Mouse (Mus musculus): ENCODE measurements around the gene Tnfrsf23.
A peak's percentile ranks its signal among the peaks of the same experiment; 100 is the strongest.
"Not testable (repeated sequence)": the region's sequence is repeated elsewhere in the genome, so short reads cannot be mapped to it uniquely, and the experiment has no call there.

Tnfrsf23 gene

GRCm38 (mm10) chr7:143681566-143681965, 4.1 kb downstream of the Tnfrsf23 start:
- no peak for DNase-seq

- DNase-seq, result not testable (repeated sequence)
Measured at GRCm38 (mm10) chr7:143680836-143681235, 4.8 kb downstream of the Tnfrsf23 start.

GRCm38 (mm10) chr7:143679650-143680049, 6.0 kb downstream of the Tnfrsf23 start:
- DNase-seq, result not testable (repeated sequence)

GRCm38 (mm10) chr7:143666427-143667311, 19.0 kb downstream of the Tnfrsf23 start:
- DNase-seq, result no peak

GRCm38 (mm10) chr7:143663470-143663869, 22.2 kb downstream of the Tnfrsf23 start:
- DNase-seq, result no peak

- DNase-seq, result no peak
Measured at GRCm38 (mm10) chr7:143660797-143661196, 24.9 kb downstream of the Tnfrsf23 start.

- not testable (repeated sequence) for DNase-seq
Measured at GRCm38 (mm10) chr7:143649769-143650346, 35.8 kb downstream of the Tnfrsf23 start.

GRCm38 (mm10) chr7:143649034-143649768, 36.5 kb downstream of the Tnfrsf23 start, which contains the start of gene Tnfrsf22:
TSS of gene Tnfrsf22 (minus strand) at chr7:143649661.
- peak; percentile 7 for DNase-seq

- DNase-seq, result not testable (repeated sequence)
Measured at GRCm38 (mm10) chr7:143643949-143644348, 41.7 kb downstream of the Tnfrsf23 start.

- DNase-seq, result no peak
Measured at GRCm38 (mm10) chr7:143636674-143637073, 49.0 kb downstream of the Tnfrsf23 start.

- DNase-seq, result no peak
Measured at GRCm38 (mm10) chr7:143631503-143631902, 54.2 kb downstream of the Tnfrsf23 start.

- DNase-seq, result no peak
Measured at GRCm38 (mm10) chr7:143629501-143629900, 56.2 kb downstream of the Tnfrsf23 start.

- DNase-seq, result no peak
Measured at GRCm38 (mm10) chr7:143628540-143628939, 57.1 kb downstream of the Tnfrsf23 start, which contains the start of gene Tnfrsf26. TSS of gene Tnfrsf26 (minus strand) at chr7:143628722.

GRCm38 (mm10) chr7:143627555-143628286, 58.0 kb downstream of the Tnfrsf23 start:
- DNase-seq, result no peak

- DNase-seq, result no peak
Measured at GRCm38 (mm10) chr7:143626178-143626577, 59.5 kb downstream of the Tnfrsf23 start.

GRCm38 (mm10) chr7:143625151-143625550, 60.5 kb downstream of the Tnfrsf23 start:
- DNase-seq, result no peak

- no peak for DNase-seq
Measured at GRCm38 (mm10) chr7:143624561-143624960, 61.1 kb downstream of the Tnfrsf23 start.

- DNase-seq, result no peak
Measured at GRCm38 (mm10) chr7:143620951-143621350, 64.7 kb downstream of the Tnfrsf23 start.

Data from cerebellum, adult 11 months (tissue).